Mouse (Mus musculus): ENCODE results near the gene Chga. TPM values are rescaled to one million over a fixed set of nuclear protein-coding genes. Genes with fewer than 3 reads are reported as not detected.

Gene Chga
- polyA plus RNA-seq (2017; shearing (Covaris generic)): 0.20 TPM

DNA sequence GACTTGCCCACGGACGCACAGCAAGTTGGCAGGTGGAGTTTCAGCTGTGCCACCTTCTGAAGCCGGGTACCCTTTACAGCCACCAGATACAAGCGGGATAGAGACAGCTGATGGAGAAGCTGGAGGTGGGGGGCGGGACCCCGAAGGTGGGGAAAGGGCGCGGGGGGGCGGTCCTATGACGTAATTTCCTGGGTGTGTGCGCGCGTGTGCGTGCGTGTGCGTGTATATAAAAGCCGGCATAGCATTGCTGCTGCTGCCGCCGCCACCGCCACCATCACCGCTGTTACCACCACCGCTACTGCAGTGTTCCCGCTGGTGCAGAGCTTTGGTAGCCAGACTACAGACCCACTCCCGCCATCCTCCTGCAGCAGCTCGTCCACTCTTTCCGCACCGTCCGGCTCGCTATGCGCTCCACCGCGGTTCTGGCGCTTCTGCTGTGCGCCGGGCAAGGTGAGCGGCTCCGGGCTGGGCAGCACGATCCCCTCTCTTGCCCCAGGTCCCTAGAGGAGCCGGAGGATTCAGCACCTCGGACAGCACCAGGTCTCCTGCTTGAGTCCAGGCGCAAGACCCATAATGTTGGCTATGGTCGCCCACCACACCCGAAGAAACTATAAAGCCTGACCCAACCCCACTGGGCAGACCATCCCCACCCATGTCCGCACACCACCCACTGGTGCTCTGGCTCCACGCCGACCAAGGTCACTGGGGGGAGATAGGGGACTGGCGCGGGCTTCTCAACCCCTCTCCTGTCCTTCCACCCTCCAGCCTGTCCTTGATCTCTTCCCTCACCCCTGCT lies at the start of gene Chga:
Chga (plus strand) TSS at position 249 of the 796 bp plus-strand sequence.

Other genes starting within 250 kb of the Chga start
- 0.21 TPM for gene Lgmn, start 115.2 kb upstream of the Chga start, polyA plus RNA-seq (2017; shearing (Covaris generic))
- 41.5 TPM for gene Golga5, start 85.8 kb upstream of the Chga start, polyA plus RNA-seq (2017; shearing (Covaris generic))
- gene Itpk1, start 150.0 kb downstream of the Chga start, polyA plus RNA-seq (2017; shearing (Covaris generic)): 52.2 TPM
- gene Moap1, start 188.7 kb downstream of the Chga start, polyA plus RNA-seq (2017; shearing (Covaris generic)): 8.1 TPM
- 19.1 TPM for gene Tmem251, start 188.8 kb downstream of the Chga start, polyA plus RNA-seq (2017; shearing (Covaris generic))
- gene Gm28051, start 202.8 kb downstream of the Chga start, polyA plus RNA-seq (2017; shearing (Covaris generic)): not detected
- gene Gon7, start 202.8 kb downstream of the Chga start, polyA plus RNA-seq (2017; shearing (Covaris generic)): 15.5 TPM
- 22.6 TPM for gene Ubr7, start 203.0 kb downstream of the Chga start, polyA plus RNA-seq (2017; shearing (Covaris generic))
- gene Gm20604, start 203.7 kb downstream of the Chga start, polyA plus RNA-seq (2017; shearing (Covaris generic)): 5.3 TPM

All from effector memory CD4-positive, alpha-beta T cell, adult 7 months (primary cell).